Mouse (Mus musculus) gastrocnemius, adult 8-10 months (tissue): ENCODE results near the gene Dock9. TPM values are rescaled to one million over a fixed set of nuclear protein-coding genes. Genes with fewer than 3 reads are reported as not detected.

Source experiments
- DNase-seq, 2 experiments: peaks; one replicate each; pipeline ENCODE4 v3.0.0; 2022; ENCODE audit warnings: low spot score in 2 of 2
- total RNA-seq, 4 experiments: library from RNA; stranded (reverse); gene quantifications; 2 replicates each; pipeline ENCODE4 v1.2.4; 2022

Gene Dock9
- total RNA-seq, 4 experiments from 2014 or later = 11.6 to 16.7 (median 14.0) TPM

GRCm38 (mm10) chr14:121530853-121531252 lies 266.8 kb downstream of the Dock9 start:
- no peak for DNase-seq

- no peak for DNase-seq
These were observed 269.8 kb downstream of the Dock9 start for GRCm38 (mm10) chr14:121527883-121528282.

DNA sequence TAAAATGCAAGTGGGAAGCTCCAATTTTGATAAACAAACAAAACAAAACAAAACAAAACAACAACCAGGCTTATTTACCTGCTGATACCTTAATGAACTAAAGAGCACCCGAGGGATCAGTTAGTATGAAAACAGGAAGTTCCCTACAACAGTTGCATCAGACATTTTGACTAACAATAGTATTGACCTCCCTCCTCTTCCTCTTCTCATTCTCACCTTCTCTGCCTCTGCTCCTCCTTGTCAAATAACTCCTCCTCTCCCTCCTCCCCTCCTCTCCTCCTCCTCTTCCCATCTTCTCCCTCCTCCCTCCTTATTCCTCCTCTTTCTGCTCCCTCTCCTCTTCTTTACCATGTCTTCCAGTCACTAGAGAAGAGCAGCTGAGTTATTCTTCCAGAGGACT lies 270.4 kb downstream of the Dock9 start:
- no peak for DNase-seq

DNA sequence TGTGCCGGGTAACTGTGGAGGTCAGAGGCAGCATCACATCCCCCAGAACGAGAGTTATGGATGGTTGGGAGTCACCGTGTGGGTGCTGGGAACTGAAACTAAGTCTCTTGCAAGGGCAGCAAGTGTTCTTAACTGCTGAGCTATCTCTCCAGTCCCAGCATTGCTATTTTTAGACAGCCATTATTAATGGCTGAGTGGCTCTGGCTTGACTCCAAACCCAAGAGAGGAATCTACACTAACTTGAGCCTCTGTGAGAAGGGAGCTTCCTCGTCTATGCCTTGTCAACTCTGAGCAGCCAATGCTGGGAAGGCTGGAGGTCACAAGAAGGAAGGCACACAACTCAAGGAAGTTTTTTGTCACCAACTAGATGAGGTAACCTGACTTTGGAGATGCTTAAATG lies 275.9 kb downstream of the Dock9 start:
- DNase-seq = no peak

- no peak for DNase-seq
These were observed 280.8 kb downstream of the Dock9 start for GRCm38 (mm10) chr14:121516881-121517280.

DNA sequence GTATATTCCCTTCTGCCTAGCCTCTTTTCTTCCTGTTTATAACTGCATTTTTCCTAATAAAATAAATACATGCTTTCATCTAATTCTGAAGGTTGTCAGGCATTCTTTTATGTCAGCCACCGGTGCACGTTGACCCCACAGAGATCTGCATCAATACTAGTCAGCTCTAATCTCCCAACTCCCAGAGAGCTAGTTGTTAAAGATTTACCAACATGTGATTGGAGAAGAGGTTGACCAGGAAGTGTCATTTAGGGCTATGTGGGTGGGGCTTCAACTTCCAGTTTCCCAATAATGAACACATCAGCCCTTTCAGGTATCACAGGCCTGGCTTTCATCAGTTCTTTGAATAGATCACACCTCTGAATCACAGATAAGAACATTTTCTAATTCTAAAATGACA lies 288.7 kb downstream of the Dock9 start:
- no peak for DNase-seq

DNA sequence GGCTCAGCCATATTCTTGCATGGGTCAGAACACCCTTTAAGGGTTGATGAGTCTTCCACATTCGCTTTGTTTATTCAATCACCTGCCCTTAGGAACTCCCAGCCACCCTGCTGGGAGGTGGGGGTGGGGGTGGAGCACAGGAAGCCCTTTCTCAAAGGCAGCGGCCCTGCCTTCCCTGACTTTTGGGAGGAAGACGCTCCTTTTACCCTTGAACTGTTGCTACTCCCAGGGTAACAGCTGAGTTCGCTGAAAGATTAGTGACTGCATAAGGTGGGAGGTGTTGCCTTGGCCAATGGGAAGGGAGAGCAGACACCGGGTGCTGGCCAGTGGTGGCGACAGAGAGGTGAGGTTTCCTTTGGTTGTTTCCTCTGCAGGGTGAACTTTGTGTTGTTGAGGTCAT lies 291.3 kb downstream of the Dock9 start:
- no peak for DNase-seq

GRCm38 (mm10) chr14:121505485-121505860 lies 292.2 kb downstream of the Dock9 start:
- no peak for DNase-seq

- DNase-seq = no peak
These were observed 292.7 kb downstream of the Dock9 start, which contains the start of gene Slc15a1 for GRCm38 (mm10) chr14:121504781-121505484. Gene Slc15a1 (minus strand): TSS chr14:121505252.

GRCm38 (mm10) chr14:121500577-121500976 lies 297.1 kb downstream of the Dock9 start:
- no peak for DNase-seq

DNA sequence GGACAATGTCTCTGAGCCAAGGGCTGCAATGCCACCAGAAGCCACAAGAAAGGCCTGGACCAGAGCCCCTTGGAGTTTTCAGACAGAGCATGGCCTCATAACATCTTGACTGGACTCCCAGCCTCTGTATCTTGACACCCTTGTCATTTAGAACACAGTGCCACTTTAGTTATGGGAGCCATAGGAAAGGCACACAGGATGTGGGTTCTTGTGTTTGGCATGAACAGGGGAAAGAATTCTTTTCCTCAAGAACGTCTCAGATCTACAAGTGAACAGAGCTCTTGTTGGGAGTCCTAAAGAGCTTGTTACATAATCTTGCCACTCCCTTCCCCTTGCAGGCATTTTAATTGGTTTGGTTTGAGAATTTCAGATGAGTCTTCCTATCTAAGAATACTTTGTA lies 297.9 kb downstream of the Dock9 start:
- DNase-seq = no peak

- DNase-seq = no peak
These were observed 299.8 kb downstream of the Dock9 start for GRCm38 (mm10) chr14:121497800-121498199.

- no peak for DNase-seq
These were observed 301.9 kb downstream of the Dock9 start for GRCm38 (mm10) chr14:121495741-121496140.

- DNase-seq = no peak
These were observed 302.5 kb downstream of the Dock9 start for GRCm38 (mm10) chr14:121495120-121495519.

DNA sequence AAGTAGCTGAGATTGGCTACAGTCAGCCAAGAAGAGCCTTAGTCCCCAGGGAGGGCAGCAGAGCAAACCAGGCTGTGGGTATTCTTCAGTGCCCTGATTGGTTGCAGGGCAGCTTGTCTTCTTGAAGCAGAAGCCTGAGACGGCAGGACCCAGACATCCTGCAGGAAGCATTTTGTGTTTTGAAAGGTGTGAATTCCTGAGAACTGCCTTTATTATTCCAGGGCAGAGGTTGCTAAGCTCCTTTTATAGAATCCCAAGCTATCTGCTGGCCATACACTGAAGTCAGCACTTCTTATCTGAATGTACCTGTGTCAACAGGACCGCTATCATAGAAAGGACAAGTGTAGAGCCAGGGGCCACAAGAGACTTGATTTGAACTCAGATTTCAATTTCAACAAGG lies 303.4 kb downstream of the Dock9 start:
- no peak for DNase-seq

DNA sequence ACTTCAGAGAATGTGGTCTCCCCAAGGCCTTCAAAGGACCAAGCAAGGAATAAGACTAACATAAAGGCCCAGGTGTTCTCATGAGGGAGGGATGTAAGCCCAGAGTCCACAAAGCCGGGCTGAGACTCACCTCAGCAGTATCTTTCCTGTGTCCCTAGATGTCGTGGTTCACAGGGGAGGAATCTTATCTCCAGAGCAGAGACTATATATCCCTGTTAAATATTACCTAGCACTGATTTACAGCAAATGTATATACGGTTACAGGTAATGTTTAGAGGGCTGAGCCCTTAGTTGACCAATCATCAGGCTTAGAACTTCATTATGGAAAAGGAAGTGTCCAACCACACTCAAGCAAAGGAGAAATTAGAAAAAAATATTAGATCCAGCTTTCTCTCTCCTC lies 303.9 kb downstream of the Dock9 start:
- no peak for DNase-seq

- no peak for DNase-seq
These were observed 305.3 kb downstream of the Dock9 start for GRCm38 (mm10) chr14:121492328-121492727.

Other genes starting within 250 kb of the Dock9 start
- gene Ubac2, start 80.8 kb upstream of the Dock9 start, total RNA-seq = 10 to 100 TPM; 29.4 to 37.1 (median 32.7) TPM
- gene Gpr18, start 117.9 kb upstream of the Dock9 start, total RNA-seq = not detected
- under 1 TPM; 0.15 to 0.38 (median 0.23) TPM for gene Gpr183, start 167.4 kb upstream of the Dock9 start, total RNA-seq
- not detected for gene Timm8a2, start 236.8 kb upstream of the Dock9 start, total RNA-seq